Mouse (Mus musculus) MEL (cell line): Measurements from ENCODE around the gene Rhbdl1. TPM values are rescaled to one million over a fixed set of nuclear protein-coding genes. Genes with fewer than 3 reads are reported as not detected.

Experiments used
- DNase-seq: peaks from one replicate; pipeline ENCODE4 v3.0.0; 2011; ENCODE audit warnings: low read depth, low spot score
- H3K27ac ChIP-seq: 2 replicates; pipeline ENCODE4 v1.5.1; 2012; ENCODE audit warnings: low read depth, mild to moderate bottlenecking, control low read depth, low read length, moderate library complexity; ENCODE audit not compliant: control insufficient read depth
- H3K27me3 ChIP-seq, 2 experiments: fragments of 150-350 bp in 1 of 2; sonication (generic) in 1 of 2; 2 replicates each; pipeline ENCODE4 v1.6.1; 2012; ENCODE audit warnings: low read length in 2 of 2, mild to moderate bottlenecking in 2 of 2, improper control_type of control experiment in 1 of 2, moderate library complexity in 1 of 2; ENCODE audit not compliant: insufficient read depth in 2 of 2, control insufficient read depth in 1 of 2
- H3K36me3 ChIP-seq, 2 experiments: 2 replicates each; pipeline ENCODE4 v1.6.1; 2012 to 2014; ENCODE audit warnings: low read length in 2 of 2, improper control_type of control experiment in 1 of 2, inconsistent platforms in 1 of 2, mild to moderate bottlenecking in 1 of 2; ENCODE audit not compliant: insufficient read depth in 2 of 2, control insufficient read depth in 1 of 2
- H3K4me1 ChIP-seq, 2 experiments: fragments of 150-350 bp in 1 of 2; sonication (generic) in 1 of 2; 2 replicates each; pipeline ENCODE4 v1.6.1; 2012; ENCODE audit warnings: low read length in 2 of 2, improper control_type of control experiment in 1 of 2, mild to moderate bottlenecking in 1 of 2; ENCODE audit not compliant: insufficient read depth in 2 of 2, control insufficient read depth in 1 of 2
- H3K4me3 ChIP-seq, 2 experiments: fragments of 150-350 bp in 1 of 2; sonication (generic) in 1 of 2; 2 replicates each; pipeline ENCODE4 v1.5.1; 2012; ENCODE audit warnings: low read depth in 2 of 2, low read length in 2 of 2, mild to moderate bottlenecking in 2 of 2, moderate library complexity in 2 of 2, control low read depth in 1 of 2, improper control_type of control experiment in 1 of 2; ENCODE audit not compliant: control insufficient read depth in 1 of 2, insufficient read depth in 1 of 2
- H3K79me2 ChIP-seq: 2 replicates; pipeline ENCODE4 v1.6.1; 2012; ENCODE audit warnings: mild to moderate bottlenecking, low read length, moderate library complexity; ENCODE audit not compliant: control insufficient read depth, poor library complexity, insufficient read depth
- H3K9ac ChIP-seq: 2 replicates; pipeline ENCODE4 v1.6.1; 2012; ENCODE audit warnings: low read depth, mild to moderate bottlenecking, control low read depth, low read length, moderate library complexity; ENCODE audit not compliant: control insufficient read depth, poor library complexity, severe bottlenecking
- H3K9me3 ChIP-seq: fragments of 150-350 bp; sonication (generic); replicated peaks from 2 replicates; pipeline ENCODE4 v1.6.1; 2012; ENCODE audit warnings: mild to moderate bottlenecking, low read length, improper control_type of control experiment, moderate library complexity; ENCODE audit not compliant: insufficient read depth
- MYB ChIP-seq: IDR thresholded peaks from 2 replicates; pipeline ENCODE4 v1.6.1; 2011; ENCODE audit warnings: mild to moderate bottlenecking, low read depth, low read length, improper control_type of control experiment
- NELFE ChIP-seq: IDR thresholded peaks from 2 replicates; pipeline ENCODE4 v1.6.1; 2011; ENCODE audit warnings: low read depth, low read length, improper control_type of control experiment
- NRF1 ChIP-seq: IDR thresholded peaks from 2 replicates; pipeline ENCODE4 v1.6.1; 2014; ENCODE audit warnings: low read depth, mild to moderate bottlenecking, inconsistent platforms, low read length, improper control_type of control experiment, moderate library complexity; ENCODE audit not compliant: poor library complexity, insufficient read depth, severe bottlenecking
- POLR2A ChIP-seq, 2 experiments: IDR thresholded peaks; 2 replicates each; pipeline ENCODE4 v1.6.1; 2011 to 2012; ENCODE audit warnings: low read length in 2 of 2, mild to moderate bottlenecking in 2 of 2, control low read depth in 1 of 2, improper control_type of control experiment in 1 of 2, low read depth in 1 of 2, moderate library complexity in 1 of 2; ENCODE audit not compliant: control insufficient read depth in 1 of 2, insufficient read depth in 1 of 2, poor library complexity in 1 of 2
- POLR2AphosphoS2 ChIP-seq: IDR thresholded peaks from 2 replicates; pipeline ENCODE4 v1.6.1; 2011; ENCODE audit warnings: low read length, improper control_type of control experiment
- RAD21 ChIP-seq: IDR thresholded peaks from 2 replicates; pipeline ENCODE4 v1.6.1; 2011; ENCODE audit warnings: mild to moderate bottlenecking, low read depth, low read length, improper control_type of control experiment
- RCOR1 ChIP-seq: IDR thresholded peaks from 2 replicates; pipeline ENCODE4 v1.6.1; 2012; ENCODE audit warnings: low read depth, mild to moderate bottlenecking, inconsistent platforms, low read length, improper control_type of control experiment
- ZMIZ1 ChIP-seq: IDR thresholded peaks from 2 replicates; pipeline ENCODE4 v1.6.1; 2012; ENCODE audit warnings: low read depth, mild to moderate bottlenecking, inconsistent platforms, low read length, improper control_type of control experiment, moderate library complexity
- polyA plus RNA-seq, 2 experiments: library from polyadenylated mRNA; stranded (reverse) in 1 of 2; unstranded in 1 of 2; fragments of >175 nt in 1 of 2; fragments of >200 nt in 1 of 2; gene quantifications; 2 replicates each; pipeline versions ENCODE4 v1.2.1 to v1.2.4; 2012; ENCODE audit warnings: low replicate concordance in 2 of 2, low read depth in 1 of 2; ENCODE audit not compliant: insufficient read length in 2 of 2, insufficient read depth in 1 of 2, missing spikeins in 1 of 2
- total RNA-seq: library from RNA; depleted of rRNA; stranded (reverse); fragments of 300-350 nt; gene quantifications from 2 replicates; pipeline ENCODE4 v1.2.3, GENCODE M21; 2012

Gene Rhbdl1
- total and polyA plus RNA-seq, 3 experiments: 1.4 to 4.0 TPM; not detected in 1

DNA sequence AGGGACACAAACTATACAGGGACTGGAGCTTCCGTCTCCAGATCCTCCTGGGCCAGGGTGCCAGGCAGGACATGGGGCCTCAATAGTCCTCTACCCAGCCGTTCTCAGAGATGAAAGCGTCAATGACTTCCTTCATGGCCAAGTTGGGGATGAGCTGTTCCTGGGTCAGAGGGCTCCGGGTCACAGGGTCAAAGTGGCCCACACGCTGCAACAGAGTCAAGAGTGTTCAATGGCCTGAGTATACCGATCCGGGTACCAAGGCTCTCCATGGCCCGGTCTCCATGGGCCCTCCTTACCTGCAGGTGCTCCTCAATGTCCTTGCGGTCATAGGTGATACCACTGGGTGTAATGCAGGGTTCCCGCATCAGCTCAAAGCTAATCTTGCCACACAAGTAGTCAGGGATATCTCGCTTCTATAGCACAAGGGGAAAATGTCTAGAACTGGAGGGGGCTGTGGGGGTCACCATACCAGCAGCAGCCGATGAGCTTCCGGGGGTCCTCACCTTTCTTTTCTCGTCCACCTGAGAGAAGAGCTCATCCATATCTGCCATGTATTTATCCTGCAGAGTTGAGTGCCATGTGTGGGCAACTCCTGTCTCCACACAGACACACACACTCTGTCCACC, 6.2 kb downstream of the Rhbdl1 start:
- Histone ChIP-seq H3K79me2 (peaks cover 58% of the 10 kb centered on the region), H3K27ac (no peak overlapping the region), H3K4me3 (peak overlapping the region in 1 of 2 experiments; percentile 80; a peak in 2 of 4 replicates), H3K27me3 (no peaks in the 10 kb centered on the region), H3K4me1 (peaks cover 2 to 37% of the 10 kb centered on the region in 2 experiments; a peak in 3 of 4 replicates), H3K36me3 (peaks cover 0 to 13% of the 10 kb centered on the region in 2 experiments; a peak in 2 of 4 replicates), H3K9me3 (no peaks in the 10 kb centered on the region), H3K9ac (peak overlapping the region; percentile 94; the same call in 1 of the 2 replicates)
- TF ChIP-seq ZMIZ1 (no peak; the same call in 1 of the 2 replicates), POLR2A (IDR thresholded peaks at IDR 0.05; ENCODE audit: control insufficient read depth in 1 of 2, insufficient read depth in 1 of 2, low read depth in 1 of 2, low read length in 2 of 2, poor library complexity in 1 of 2) (0 out of 4 replicates have a peak, but pooled peaks of 1 of the 2 experiments have one; percentile 5)
- no peak for DNase-seq

DNA sequence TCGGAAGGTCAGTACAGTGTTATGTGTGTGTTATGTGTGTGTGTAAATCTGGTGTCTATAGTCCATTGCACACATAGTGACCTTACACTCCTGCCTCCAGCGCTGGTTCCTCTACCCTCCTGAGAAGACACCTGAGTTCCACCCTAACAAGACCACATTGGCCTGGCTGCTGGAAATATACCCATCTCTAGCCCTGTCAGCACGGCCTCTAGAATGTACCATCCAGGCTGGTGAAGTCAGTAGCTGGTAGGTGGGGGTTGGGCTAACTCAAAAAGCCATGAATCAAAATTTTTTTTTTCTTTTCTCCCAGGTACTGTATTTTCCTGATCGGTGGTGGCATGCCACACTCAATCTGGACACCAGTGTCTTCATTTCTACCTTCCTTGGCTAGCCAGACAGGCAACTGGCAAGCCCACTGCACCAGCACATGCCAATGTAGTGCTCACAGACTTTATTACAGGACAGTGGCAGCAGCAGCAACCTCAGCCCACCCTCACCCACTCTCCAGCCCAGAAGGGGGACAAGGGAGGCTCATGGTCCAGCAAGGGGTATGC, 6.8 kb downstream of the Rhbdl1 start:
- H3K9me3 ChIP-seq: no peaks in the 10 kb centered on the region
- no peak for DNase-seq
- no peak overlapping the region; the same call in 1 of the 2 replicates for H3K9ac ChIP-seq
- no peak for TF ChIP-seq RAD21
- TF ChIP-seq ZMIZ1: peak; percentile 50
- peak; percentile 41; the same call in 1 of the 2 replicates for TF ChIP-seq POLR2AphosphoS2
- H3K27me3 ChIP-seq: no peaks in the 10 kb centered on the region
- no peak overlapping the region for H3K27ac ChIP-seq
- H3K4me1 ChIP-seq: peaks cover 2 to 41% of the 10 kb centered on the region in 2 experiments; a peak in 3 of 4 replicates
- no peak overlapping the region for H3K4me3 ChIP-seq
- H3K79me2 ChIP-seq: peaks cover 63% of the 10 kb centered on the region
- peaks cover 0 to 13% of the 10 kb centered on the region in 2 experiments; a peak in 2 of 4 replicates for H3K36me3 ChIP-seq

DNA sequence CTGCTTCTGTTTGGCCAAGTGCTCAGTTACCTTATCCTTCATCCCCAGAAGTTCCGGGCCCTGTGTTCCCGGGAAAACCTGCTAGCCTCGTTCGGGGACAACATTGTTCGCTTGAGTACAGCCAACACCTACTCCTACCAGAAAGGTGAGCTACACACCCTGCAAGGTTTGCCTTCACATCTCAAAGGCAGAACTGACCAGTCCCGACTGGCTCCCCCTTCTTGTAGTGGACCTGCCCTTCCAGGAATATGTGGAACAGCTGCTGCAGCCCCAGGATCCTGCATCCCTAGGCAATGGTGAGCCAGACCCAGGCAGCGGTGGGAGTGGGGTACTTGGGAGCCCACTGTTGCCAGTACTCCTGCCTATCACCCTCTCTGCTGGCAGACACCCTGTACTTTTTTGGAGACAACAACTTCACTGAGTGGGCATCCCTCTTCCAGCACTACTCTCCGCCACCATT, 7.5 kb downstream of the Rhbdl1 start:
- H3K79me2 ChIP-seq: peaks cover 66% of the 10 kb centered on the region
- H3K27ac ChIP-seq: peak overlapping the region; percentile 72
- peak overlapping the region; percentile 83 for H3K9ac ChIP-seq
- H3K36me3 ChIP-seq: peaks cover 0 to 13% of the 10 kb centered on the region in 2 experiments; a peak in 2 of 4 replicates
- peak overlapping the region; percentile 81 to 89 for H3K4me3 ChIP-seq
- DNase-seq: no peak
- no peaks in the 10 kb centered on the region for H3K9me3 ChIP-seq
- H3K4me1 ChIP-seq: peaks cover 2 to 46% of the 10 kb centered on the region in 2 experiments; a peak in 3 of 4 replicates
- TF ChIP-seq NRF1 (no peak), POLR2AphosphoS2 (peak; percentile 12; the same call in 1 of the 2 replicates), MYB (no peak), NELFE (no peak), RCOR1 (no peak)
- TF ChIP-seq, all 39 proteins: peak for 1
- no peaks in the 10 kb centered on the region for H3K27me3 ChIP-seq
